Mouse (Mus musculus) embryonic stem cell, embryonic (primary cell): ENCODE results near the gene 6330409D20Rik.

Source experiments
- CTCF ChIA-PET, 4 experiments: fragments of 300-600 bp in 2 of 4; fragments of 350-600 bp in 2 of 4; sonication (Branson Sonifier 250); formaldehyde crosslinking; loops; one replicate each; lab custom pipeline; 2022; ENCODE audit warnings: inconsistent platforms in 2 of 4; lab: Charles Lee
- POLR2A ChIA-PET, 4 experiments: fragments of 300-600 bp in 2 of 4; fragments of 350-600 bp in 2 of 4; sonication (Branson Sonifier 250); formaldehyde crosslinking; loops; one replicate each; lab custom pipeline; 2022; ENCODE audit warnings: antibody characterized with exemption in 4 of 4, inconsistent platforms in 1 of 4; lab: Charles Lee

The 6330409D20Rik gene

DNA sequence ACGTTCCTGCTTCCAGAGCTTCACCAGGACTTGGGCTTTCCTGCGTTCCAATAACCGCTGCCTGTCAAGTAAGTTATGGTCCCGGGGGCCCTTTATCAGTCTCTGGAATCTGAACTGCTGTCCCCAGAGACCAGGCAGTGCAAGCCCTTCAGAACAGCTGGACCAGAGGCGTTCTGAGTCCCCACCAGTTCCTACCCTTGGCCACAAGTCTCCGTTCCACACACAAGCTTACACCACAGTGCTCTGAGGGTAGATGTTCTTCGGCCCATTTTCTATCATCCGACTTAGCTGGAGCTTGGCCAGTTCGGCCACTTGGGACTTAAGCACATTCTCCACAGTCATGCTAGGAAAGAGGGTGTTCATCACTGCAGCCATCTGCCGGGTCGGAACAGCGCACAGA lies 26.4 kb upstream of the 6330409D20Rik start:
- POLR2A ChIA-PET = interaction anchor here in 3 of 4 experiments (0.8 to 4.3 kb wide), 8 partner anchors 8 to 364 kb away, joined by 3 to 28 read pairs (median 3); partner anchors contain the start of genes Tor2a (in 3 of the 3), Garnl3 (in 1 of the 3), Ptrh1 (in 1 of the 3) and Ttc16 (in 1 of the 3)
- CTCF ChIA-PET = interaction anchor here in 3 of 4 experiments (0.6 to 4.1 kb wide), 8 partner anchors 9 to 897 kb away, joined by 4 to 13 read pairs (median 6); partner anchors contain the start of gene Tor2a (in 2 of the 3)

DNA sequence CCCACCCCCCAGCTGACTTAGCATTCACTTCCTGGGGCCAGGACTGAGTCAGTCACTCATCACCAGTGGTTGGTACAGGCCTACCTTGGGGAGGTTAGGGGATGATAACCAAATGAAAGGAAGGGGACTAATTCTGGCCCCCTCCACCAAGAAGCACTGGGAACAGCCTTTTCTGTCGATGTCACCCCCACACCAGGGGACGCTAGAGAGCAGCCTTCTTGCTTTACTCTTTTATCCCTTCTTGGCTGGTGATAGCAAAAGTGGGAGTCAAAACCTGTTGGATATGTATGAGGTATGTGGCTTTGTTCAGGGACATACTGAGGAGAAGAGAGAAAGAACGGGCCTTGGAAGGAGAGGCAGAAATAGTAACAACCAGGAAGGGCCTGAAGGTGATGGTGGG lies 22.5 kb upstream of the 6330409D20Rik start:
- CTCF ChIA-PET = interaction anchor here (0.5 to 1.5 kb wide), 6 partner anchors 18 to 191 kb away, joined by 3 to 4 read pairs (median 3); no protein-coding TSS in a partner anchor
- POLR2A ChIA-PET = interaction anchor here in 2 of 4 experiments (1.2 to 2.2 kb wide), 3 partner anchors 12 to 58 kb away, joined by 4 to 5 read pairs (median 4); partner anchors contain the start of genes Ptrh1 (in 1 of the 2) and Ttc16 (in 1 of the 2)

DNA sequence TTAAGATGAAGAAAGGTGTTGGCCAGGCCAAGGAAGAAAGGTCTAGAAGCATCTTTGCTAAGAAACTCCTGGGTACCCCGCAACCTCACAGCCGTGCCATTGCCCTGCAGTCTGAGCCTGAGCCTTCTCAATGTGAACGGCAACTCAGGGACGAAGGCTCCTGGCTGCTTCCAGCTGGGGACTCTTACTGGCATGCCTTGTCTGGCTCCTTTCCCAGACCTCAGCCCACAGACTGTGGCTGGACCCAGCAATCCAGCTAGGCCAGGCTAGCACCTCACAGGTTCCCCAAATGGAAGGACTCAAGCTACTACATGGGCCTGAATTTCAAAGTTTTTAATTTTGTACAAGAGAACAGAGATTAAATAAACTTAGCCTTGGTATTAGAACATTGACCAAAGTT lies 21.0 kb upstream of the 6330409D20Rik start:
- ChIA-PET CTCF (interaction anchor here in 2 of 4 experiments (0.7 to 1.5 kb wide), 3 partner anchors 17 to 72 kb away, joined by 3 to 5 read pairs (median 3); no protein-coding TSS in a partner anchor), POLR2A (interaction anchor here in 3 of 4 experiments (0.6 to 2.2 kb wide), 10 partner anchors 10 to 133 kb away, joined by 3 to 5 read pairs (median 3); partner anchors contain the start of genes Cdk9 (in 2 of the 3), Cfap157 (in 1 of the 3), Ptrh1 (in 1 of the 3) and Ttc16 (in 1 of the 3))

DNA sequence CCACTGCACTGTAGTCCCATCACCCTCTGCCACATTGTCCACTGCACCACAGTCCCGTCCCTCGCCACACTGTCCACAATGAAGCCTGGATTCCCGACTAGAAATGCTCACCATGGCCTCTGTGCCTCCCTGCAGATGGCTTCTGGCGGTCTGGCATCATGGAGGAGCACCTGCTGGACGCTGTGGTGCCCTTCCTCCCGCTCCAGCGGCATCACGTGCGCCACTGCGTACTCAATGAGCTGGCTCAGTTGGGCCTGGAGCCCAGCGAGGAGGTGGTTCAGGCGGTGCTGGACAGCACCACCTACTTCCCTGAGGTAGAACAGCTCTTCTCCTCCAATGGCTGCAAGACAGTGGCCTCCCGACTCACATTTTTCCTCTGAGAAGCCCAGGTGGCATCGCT lies 20.5 kb upstream of the 6330409D20Rik start:
- POLR2A ChIA-PET = interaction anchor here in 2 of 4 experiments (1.0 to 2.2 kb wide), 6 partner anchors 10 to 133 kb away, joined by 3 to 5 read pairs (median 3); partner anchors contain the start of genes Cfap157 (in 1 of the 2), Ptrh1 (in 1 of the 2) and Ttc16 (in 1 of the 2)
- CTCF ChIA-PET = interaction anchor here in 1 of 4 experiments (0.9 kb wide), 1 partner anchor 53 kb away, joined by 3 read pairs; no protein-coding TSS in a partner anchor

DNA sequence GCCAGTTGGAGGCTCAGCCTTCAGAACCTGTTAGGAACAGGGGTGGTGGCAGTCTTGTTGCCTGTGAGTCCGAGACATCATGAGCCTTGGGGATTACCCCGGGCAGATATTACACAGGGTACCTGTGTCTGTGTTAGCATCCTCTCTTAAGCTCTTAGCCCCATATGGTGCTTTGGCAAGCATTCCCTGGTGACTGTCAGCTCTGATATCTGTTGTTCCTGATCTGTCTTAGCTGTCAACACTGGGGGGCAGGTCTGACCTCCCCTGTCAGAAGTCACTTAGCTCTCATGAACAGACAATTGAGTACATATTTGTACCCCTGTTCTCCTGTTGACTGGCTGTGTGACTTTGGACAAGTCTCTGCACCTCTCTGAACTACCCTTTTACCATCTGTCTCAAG lies 18.2 kb upstream of the 6330409D20Rik start:
- ChIA-PET POLR2A (interaction anchor here in 3 of 4 experiments (0.6 to 5.2 kb wide), 7 partner anchors 8 to 524 kb away, joined by 3 to 28 read pairs (median 4); no protein-coding TSS in a partner anchor), CTCF (interaction anchor here in 2 of 4 experiments (1.3 to 4.1 kb wide), 7 partner anchors 20 to 153 kb away, joined by 3 to 35 read pairs (median 8); no protein-coding TSS in a partner anchor)

DNA sequence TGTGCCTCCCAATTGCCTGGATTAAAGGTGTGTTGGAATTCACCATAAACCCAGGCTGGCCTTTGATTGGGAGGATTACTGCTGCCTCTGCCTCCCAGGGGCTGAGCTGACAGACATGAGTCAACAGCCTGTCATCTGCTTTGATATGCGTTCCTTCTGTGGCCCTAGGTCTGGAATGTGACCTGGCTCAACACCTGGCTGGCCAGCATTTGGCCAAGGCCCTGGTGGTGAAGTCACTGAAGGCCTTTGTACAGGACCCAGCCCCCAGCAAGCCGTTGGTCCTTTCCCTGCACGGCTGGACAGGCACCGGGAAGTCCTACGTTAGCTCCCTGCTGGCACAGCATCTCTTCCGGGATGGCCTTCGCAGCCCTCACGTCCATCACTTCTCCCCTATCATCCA lies 17.7 kb upstream of the 6330409D20Rik start:
- ChIA-PET CTCF (interaction anchor here in 3 of 4 experiments (0.6 to 4.1 kb wide), 22 partner anchors 8 to 375 kb away, joined by 3 to 35 read pairs (median 8); no protein-coding TSS in a partner anchor), POLR2A (interaction anchor here in 3 of 4 experiments (0.6 to 5.2 kb wide), 7 partner anchors 8 to 523 kb away, joined by 3 to 28 read pairs (median 3); no protein-coding TSS in a partner anchor)

DNA sequence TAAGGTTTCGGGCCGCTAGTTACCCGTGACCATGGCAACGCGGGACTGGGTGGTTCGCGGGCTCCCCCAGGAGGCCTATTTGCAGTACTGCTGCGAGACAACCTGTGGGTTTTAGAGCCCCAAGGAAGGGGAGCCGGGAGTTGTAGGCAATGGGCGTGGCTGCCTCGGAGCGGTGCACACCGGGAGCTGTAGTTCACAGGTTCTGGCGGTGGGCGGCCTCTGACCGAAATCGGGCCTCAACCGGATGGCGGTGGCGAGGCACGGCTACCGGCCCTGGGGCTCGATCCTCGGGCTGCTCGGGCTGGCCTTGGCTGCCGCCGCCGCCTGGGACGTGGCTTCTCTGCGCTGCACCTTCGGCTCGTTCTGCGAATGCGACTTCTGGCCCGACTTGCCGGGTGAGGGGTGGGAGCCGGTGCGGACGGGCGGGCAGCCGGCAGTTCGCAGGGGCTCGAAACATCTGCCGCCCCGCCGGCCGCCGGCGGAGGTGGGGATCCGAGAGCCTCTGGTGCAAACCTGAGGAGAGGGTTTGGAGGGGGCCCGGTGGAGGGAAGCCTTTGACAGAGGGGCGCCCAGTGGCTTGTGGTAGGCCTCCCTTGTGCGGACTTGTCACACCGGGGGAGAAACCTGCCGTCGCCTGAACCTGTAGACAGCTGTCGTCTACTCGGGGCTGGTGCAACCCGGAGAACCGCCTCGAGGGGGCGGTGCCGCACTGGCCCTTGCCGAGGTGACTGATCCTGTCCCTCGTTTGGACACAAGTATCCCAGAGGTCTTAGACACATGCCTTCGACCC lies 16.4 kb upstream of the 6330409D20Rik start, which contains the start of gene Tor2a:
Gene Tor2a, plus strand, starts transcription at position 179 of the 790 bp plus-strand sequence.
- CTCF ChIA-PET = interaction anchor here (0.5 to 4.1 kb wide), 99 partner anchors 8 to 875 kb away, joined by 3 to 35 read pairs (median 5); partner anchors contain the start of genes 6330409D20Rik (in 2 of the 4), Cdk9 (in 2 of the 4), Ptrh1 (in 2 of the 4) and Ttc16 (in 2 of the 4)
- POLR2A ChIA-PET = interaction anchor here in 3 of 4 experiments (0.5 to 5.2 kb wide), 49 partner anchors 9 to 268 kb away, joined by 3 to 28 read pairs (median 4); partner anchors contain the start of genes Cdk9 (in 2 of the 3), Fpgs (in 1 of the 3), Lrsam1 (in 1 of the 3) and Rpl12 (in 1 of the 3)

DNA sequence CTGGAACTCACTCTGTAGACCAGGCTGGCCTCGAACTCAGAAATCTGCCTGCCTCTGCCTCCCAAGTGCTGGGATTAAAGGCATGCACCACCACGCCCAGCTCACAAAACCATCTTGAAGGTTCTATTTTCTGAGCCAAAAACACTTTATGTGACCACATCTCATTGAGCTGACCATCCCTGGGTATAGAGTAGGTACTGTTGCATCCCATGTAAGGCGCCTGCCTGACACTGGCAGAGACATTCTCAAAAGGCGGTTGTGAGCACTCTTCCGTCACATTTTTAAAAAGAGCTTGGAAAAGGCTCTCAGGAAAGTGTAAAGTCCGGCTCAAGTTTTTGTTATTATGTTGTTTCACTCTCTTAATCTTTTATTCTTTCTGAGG lies 15.8 kb upstream of the 6330409D20Rik start:
- CTCF ChIA-PET = interaction anchor here (0.5 to 4.1 kb wide), 65 partner anchors 8 to 614 kb away, joined by 3 to 35 read pairs (median 6); partner anchors contain the start of genes Cdk9 (in 2 of the 4), Ptrh1 (in 2 of the 4), Ttc16 (in 2 of the 4) and 6330409D20Rik (in 1 of the 4)

DNA sequence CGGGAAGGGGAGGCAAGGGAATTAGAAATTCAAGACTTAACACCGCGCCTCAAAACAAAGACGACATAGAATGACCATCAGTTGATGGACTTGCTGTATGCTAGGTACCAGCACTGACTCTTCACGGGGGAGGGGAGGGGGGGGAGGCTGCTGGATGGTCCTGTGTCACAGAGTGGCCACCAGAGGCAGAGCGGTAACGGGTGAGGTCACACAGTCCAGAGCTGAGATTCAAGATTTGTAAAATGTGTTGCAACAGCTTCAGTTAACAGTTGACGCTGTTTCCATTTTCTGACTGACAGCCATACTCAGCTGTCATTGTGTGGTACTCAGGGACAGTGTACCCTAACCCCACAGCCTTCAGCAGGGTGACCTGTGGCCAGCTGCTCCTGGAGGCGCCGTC lies 11.4 kb upstream of the 6330409D20Rik start:
- ChIA-PET POLR2A (interaction anchor here in 3 of 4 experiments (0.5 to 2.6 kb wide), 14 partner anchors 10 to 436 kb away, joined by 3 to 14 read pairs (median 4); partner anchors contain the start of gene 6330409D20Rik (in 1 of the 3)), CTCF (interaction anchor here in 3 of 4 experiments (0.6 to 2.0 kb wide), 9 partner anchors 9 to 172 kb away, joined by 3 to 10 read pairs (median 4); no protein-coding TSS in a partner anchor)

More for the DNA sequence above, 15.8 kb upstream of the 6330409D20Rik start:
- POLR2A ChIA-PET = interaction anchor here in 3 of 4 experiments (0.6 to 5.2 kb wide), 41 partner anchors 10 to 225 kb away, joined by 3 to 28 read pairs (median 4); partner anchors contain the start of genes Cdk9 (in 2 of the 3), Fpgs (in 1 of the 3), Lrsam1 (in 1 of the 3) and Rpl12 (in 1 of the 3)

DNA sequence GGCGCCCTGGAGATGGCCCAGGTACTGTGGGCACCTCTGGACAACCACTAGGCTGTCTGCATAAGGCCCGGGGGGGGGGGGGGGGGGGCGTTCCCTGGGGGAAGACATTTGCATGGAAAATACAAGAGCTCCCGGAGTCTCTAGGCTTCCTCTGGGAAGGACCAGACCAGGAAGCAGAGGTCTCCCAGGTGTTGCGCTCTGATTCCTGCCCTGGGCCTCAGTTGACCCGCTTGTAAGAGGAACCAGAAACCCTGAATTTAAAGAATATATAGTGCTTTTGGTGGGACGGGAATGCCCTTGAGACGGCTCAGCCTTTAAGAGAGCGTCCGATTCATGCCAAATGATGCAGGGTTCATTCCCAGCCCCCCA lies 10.8 kb upstream of the 6330409D20Rik start:
- ChIA-PET POLR2A (interaction anchor here (0.5 to 2.6 kb wide), 22 partner anchors 10 to 414 kb away, joined by 3 to 14 read pairs (median 4); partner anchors contain the start of genes 6330409D20Rik (in 1 of the 4), Cdk9 (in 1 of the 4) and Fpgs (in 1 of the 4)), CTCF (interaction anchor here in 3 of 4 experiments (0.6 to 2.0 kb wide), 14 partner anchors 8 to 177 kb away, joined by 3 to 10 read pairs (median 3); no protein-coding TSS in a partner anchor)

DNA sequence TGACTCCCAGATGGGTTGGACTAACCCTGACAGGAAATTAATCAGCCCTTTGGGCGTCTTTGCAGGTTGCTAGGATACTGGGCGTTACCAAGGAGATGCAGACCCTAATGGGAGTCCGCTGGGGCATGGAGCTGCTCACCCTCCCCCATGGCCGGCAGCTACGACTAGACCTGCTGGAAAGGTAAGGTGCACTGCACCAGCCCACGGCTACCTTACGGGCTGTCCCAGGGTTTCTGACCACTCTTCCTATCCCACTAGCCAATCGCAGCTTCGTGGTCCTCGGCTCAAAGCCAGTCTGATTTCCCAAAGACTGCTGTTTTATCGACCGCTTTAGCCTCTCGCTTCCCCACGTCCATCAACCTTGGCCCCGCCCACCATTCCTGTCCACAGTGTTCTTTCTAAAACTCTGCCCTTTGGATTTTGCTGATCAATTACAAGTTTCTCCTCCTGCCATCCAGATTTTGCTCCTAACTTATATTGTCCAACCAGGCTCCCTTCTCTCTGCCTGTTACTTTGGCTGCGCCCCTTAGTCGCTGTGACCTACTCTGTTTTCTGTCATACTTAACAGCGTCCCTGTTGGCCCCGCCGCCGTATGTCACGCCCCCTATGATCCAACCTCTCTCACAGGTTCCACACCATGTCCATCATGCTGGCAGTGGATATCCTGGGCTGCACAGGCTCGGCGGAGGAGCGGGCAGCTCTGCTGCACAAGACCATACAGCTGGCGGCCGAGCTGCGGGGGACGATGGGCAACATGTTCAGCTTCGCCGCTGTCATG lies 10.3 kb upstream of the 6330409D20Rik start:
- ChIA-PET CTCF (interaction anchor here (0.5 to 2.0 kb wide), 20 partner anchors 8 to 177 kb away, joined by 3 to 10 read pairs (median 3); no protein-coding TSS in a partner anchor), POLR2A (interaction anchor here (0.6 to 2.6 kb wide), 32 partner anchors 9 to 414 kb away, joined by 3 to 14 read pairs (median 3); partner anchors contain the start of genes 6330409D20Rik (in 1 of the 4), Cdk9 (in 1 of the 4), Fpgs (in 1 of the 4) and Lrsam1 (in 1 of the 4))

DNA sequence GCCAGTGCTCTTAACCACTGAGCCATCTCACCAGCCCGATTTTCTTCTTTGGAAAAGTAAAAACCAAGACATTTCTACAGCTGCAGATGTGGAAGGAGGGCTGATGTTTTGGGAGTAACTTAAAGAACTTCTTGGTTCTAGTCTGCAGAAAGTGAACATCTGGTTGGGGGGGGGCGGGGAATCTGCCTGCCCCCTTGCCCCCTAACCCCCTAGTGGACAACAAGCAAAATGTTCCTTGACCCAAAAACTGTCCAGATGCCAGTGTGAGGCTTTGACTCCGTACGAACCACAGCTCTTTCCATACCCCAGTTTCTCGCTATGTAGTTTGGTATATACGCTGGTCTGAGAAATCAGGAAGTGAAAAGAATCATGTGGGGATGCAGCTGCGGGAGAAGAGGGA lies 9.4 kb upstream of the 6330409D20Rik start:
- ChIA-PET POLR2A (interaction anchor here in 2 of 4 experiments (0.6 to 2.6 kb wide), 17 partner anchors 8 to 232 kb away, joined by 3 to 14 read pairs (median 4); partner anchors contain the start of genes 6330409D20Rik (in 1 of the 2), Fpgs (in 1 of the 2), Lrsam1 (in 1 of the 2) and Rpl12 (in 1 of the 2)), CTCF (interaction anchor here in 1 of 4 experiments (0.8 to 2.0 kb wide), 9 partner anchors 17 to 178 kb away, joined by 3 to 10 read pairs (median 3); no protein-coding TSS in a partner anchor)

DNA sequence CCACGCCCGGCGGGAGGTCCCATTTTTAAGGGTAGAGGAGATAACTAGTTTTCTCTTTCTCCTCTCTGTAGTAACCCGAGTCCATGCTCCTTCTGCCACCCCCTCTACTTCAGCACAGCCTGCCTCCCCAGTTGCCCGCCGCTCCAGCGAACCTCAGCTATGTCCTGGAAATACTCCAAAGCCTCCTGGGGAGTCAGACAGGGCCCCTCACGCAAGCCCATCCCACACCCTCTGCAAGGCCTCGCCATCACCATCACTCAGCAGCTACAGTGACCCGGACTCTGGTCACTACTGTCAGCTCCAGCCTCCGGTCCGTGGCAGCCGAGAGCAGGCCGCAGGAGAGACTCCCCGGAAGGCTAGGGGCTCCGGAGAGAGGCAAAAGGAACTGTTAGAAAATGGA lies 8.3 kb upstream of the 6330409D20Rik start:
- ChIA-PET POLR2A (interaction anchor here in 1 of 4 experiments (1.0 kb wide), 1 partner anchor 22 kb away, joined by 3 read pairs; no protein-coding TSS in a partner anchor), CTCF (no interaction called here)

DNA sequence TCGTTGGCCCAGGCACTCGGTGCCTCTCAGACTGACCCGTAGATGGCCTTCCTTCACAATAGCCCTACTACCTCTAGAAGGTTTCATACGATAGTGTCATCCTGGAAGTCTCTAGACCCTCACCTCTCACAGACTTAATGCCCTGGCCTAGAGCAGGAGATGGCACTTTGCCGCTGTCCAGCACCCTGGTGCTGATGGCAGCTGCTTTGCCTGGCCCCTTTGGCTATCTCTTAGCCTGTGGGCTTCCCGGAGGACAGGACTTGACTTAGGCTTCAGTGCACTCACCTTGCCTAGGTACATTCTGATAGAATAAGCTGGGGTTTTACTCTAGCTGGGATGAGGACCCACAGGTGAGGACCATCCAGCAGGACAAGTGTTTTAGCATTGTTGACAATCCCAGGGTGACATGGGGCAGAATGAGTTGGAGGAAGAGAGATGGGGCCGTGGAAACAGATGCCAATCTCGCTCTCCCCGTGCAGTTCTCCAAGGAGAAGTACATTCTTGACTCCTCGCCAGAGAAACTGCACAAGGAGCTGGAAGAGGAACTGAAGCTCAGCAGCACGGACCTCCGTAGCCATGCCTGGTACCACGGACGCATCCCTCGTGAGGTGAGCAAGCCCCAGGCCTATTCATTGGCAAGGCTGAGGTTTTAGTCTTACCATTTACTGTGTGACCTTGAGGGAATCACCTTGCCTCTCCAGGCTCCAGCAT lies 3.6 kb upstream of the 6330409D20Rik start:
- ChIA-PET POLR2A (interaction anchor here in 3 of 4 experiments (0.9 to 12.4 kb wide), 4 partner anchors 13 to 26 kb away, joined by 3 to 118 read pairs (median 14); partner anchors contain the start of gene Tor2a (in 1 of the 3)), CTCF (interaction anchor here in 1 of 4 experiments (0.7 to 2.5 kb wide), 5 partner anchors 7 to 188 kb away, joined by 3 to 8 read pairs (median 7); partner anchors contain the start of gene Tor2a)

DNA sequence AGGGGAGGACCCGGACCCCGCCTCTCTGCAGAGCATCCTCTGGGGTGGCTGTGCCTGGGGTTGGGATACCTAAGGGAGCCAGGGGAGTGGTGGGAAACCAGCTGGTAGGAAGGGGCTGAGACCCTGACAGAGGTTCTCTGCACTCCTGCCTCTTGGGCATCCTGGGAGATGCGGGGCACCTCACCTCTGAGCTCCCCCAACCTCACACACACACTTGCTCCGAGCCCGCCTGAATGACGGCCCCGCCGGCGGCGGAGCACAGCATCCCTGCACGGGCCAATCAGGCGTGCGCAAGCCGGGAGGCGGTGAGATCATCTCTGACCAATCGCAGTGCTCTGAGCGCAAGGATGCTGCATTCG lies 1.3 kb upstream of the 6330409D20Rik start:
- CTCF ChIA-PET = interaction anchor here in 2 of 4 experiments (0.8 to 2.4 kb wide), 6 partner anchors 10 to 166 kb away, joined by 3 to 8 read pairs (median 6); partner anchors contain the start of gene Tor2a (in 2 of the 2)

More for the DNA sequence above, 1.3 kb upstream of the 6330409D20Rik start:
- POLR2A ChIA-PET = interaction anchor here (0.6 to 12.4 kb wide), 23 partner anchors 9 to 220 kb away, joined by 3 to 118 read pairs (median 4); partner anchors contain the start of genes Fpgs (in 1 of the 4), Lrsam1 (in 1 of the 4), Rpl12 (in 1 of the 4) and Tor2a (in 1 of the 4)
